Mouse (Mus musculus) kidney, adult 18-20 months (tissue): ENCODE results near the gene Wasf2.

Source experiments
- DNase-seq: peaks from one replicate; pipeline ENCODE4 v3.0.0; 2021

Wasf2 gene

DNA sequence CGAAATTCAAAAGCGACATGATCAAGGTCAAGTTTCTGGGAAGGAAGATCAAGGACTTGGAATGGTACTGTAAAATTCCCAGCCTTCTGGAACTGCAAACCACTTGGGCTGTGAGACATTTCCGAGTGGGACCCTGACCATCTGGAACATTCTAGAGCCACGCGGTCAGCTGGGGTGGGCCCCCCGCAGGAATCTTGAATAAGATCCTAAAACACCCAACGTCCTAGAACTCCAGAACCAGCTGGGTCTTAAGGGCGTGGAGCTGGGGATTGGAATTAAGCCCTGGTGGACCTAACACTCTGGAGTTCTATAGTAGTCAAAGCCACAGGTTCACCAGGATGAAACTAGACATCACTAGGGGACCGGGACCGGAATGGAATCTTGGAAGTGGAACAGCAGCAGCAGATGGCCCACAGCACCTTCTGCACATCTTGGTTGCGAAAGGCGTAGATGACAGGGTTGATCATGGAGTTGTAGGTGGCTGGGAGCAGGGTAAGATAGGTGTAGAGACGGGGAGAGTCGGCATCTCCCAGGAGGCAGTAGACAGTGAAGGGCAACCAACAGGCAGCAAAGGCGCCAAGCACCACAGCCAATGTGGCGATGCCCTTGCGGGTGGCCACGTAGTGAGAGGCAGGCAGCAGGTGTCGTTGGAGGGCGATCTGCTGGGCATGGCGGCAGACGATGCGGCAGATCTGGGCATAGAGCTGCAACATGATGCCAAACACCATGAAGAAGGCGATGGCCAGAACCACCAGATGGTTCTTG, 79.9 kb downstream of the Wasf2 start:
- DNase-seq = no peak

- DNase-seq = no peak
Measured at GRCm38 (mm10) chr4:133210788-133211390, 80.6 kb downstream of the Wasf2 start.

DNA sequence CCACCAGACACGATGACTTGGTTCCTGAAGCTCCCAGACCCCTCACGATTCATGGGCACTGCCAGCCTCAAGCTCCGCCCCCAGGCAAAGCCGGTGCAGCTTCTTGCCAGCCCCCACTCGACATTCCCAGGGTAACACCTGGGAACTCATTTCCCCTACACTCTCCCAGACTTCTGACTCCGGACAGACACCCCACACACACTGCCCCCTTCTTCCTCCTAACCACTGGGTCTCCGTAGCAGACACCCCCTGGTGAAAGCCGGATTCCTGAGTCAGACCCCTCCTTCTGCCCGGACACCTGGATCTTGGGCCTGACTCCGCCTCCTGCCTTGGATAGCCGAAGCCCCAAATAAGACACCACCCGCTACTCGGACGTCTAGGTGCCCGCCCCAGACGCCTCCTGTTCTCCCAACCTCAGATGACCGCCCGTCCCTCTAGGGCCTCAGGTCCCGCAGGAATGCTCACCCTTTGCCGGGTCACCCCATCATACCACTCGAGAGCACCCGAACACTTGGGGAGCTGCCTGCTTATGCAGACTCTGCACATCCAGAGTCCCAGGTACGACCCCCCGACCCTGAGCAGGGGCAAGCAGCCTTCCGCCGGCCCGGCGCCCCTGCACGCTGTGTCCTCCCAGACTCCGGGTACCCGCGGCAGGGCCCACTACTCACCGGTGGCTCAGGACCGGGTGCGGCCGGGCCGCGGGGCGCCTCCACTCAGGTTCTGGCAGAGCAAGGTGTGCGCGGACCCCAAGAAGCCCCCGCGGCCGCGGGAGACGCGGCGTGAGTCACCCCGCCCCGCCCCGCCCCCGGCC, 81.7 kb downstream of the Wasf2 start, which contains the start of the genes Cd164l2 and Gpr3:
Gene Cd164l2, plus strand, starts transcription at position 381 of the 811 bp plus-strand sequence.
Gene Gpr3, minus strand, starts transcription at position 786 of the 811 bp plus-strand sequence.
- DNase-seq = no peak

- DNase-seq = peak; percentile 84
Measured at GRCm38 (mm10) chr4:133212562-133213267, 82.4 kb downstream of the Wasf2 start.

DNA sequence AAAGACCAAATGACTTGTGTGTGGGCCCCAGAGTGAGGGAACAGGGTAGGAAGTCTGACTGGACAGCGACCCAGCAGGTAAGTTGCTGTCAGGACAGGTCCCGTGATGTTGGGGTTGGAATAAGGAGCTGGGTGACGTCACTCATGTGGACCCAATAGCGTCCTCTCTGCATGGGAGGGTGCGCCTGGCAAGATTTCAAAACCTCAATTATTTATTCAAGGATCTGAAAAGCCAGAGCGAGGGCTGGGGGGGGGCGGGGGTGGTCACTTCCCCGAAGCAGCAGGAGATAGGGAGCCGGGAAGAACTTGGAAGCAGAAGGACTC, 82.9 kb downstream of the Wasf2 start:
- peak; percentile 26 for DNase-seq

GRCm38 (mm10) chr4:133213661-133214060, 83.4 kb downstream of the Wasf2 start:
- DNase-seq = no peak

- peak; percentile 79 for DNase-seq
Measured at GRCm38 (mm10) chr4:133217641-133218040, 87.3 kb downstream of the Wasf2 start.

- DNase-seq = no peak
Measured at GRCm38 (mm10) chr4:133218745-133219144, 88.4 kb downstream of the Wasf2 start.

DNA sequence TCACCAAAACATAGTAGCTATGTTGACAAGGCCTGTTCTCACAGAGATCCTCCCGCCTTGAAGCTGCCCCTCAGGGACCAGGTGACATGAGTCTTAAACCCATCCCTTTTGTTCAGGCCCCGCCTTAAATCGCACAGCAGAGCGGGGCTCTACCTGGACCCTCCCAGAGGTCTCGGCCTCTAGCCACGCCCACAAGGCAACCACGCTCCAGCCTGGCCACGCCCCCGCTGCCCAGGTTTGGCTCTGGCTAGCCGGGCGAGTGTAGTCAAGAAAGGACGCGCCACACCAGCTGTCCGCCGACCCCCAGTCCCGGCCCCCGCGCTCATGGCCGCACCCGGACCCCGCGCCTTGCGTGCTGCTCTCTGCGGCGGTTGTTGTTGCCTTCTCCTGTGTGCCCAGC, 90.4 kb downstream of the Wasf2 start:
- DNase-seq = peak; percentile 82

GRCm38 (mm10) chr4:133221701-133222100, 91.4 kb downstream of the Wasf2 start:
- DNase-seq = no peak

GRCm38 (mm10) chr4:133223875-133224274, 93.6 kb downstream of the Wasf2 start:
- no peak for DNase-seq

DNA sequence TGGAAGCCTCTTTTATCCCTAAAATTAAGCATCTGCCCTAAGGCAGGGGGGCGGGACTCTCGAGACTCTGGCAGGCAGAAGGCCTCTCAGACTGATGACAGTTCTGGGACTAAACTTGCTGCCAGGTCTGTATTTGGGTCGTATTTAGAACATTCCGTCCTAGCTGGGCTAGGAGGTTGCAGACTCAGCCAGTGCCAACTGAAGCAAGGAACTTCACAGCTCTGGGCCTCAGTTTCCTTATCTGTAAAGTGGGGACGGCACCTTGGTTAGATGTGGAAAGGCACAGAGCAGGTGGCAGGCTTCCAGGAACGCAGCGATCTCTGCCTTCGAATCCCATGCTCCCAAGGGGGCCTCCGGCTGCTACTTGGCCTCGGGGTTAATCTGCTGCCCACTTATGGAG, 95.8 kb downstream of the Wasf2 start:
- DNase-seq = no peak

GRCm38 (mm10) chr4:133227636-133228035, 97.3 kb downstream of the Wasf2 start:
- no peak for DNase-seq

- no peak for DNase-seq
Measured at GRCm38 (mm10) chr4:133229582-133229981, 99.3 kb downstream of the Wasf2 start.

GRCm38 (mm10) chr4:133233285-133233976, 103.1 kb downstream of the Wasf2 start:
- DNase-seq = peak; percentile 68

- no peak for DNase-seq
Measured at GRCm38 (mm10) chr4:133234771-133235170, 104.5 kb downstream of the Wasf2 start.

GRCm38 (mm10) chr4:133235415-133235814, 105.1 kb downstream of the Wasf2 start:
- DNase-seq = no peak

- no peak for DNase-seq
Measured at GRCm38 (mm10) chr4:133237911-133238310, 107.6 kb downstream of the Wasf2 start.

DNA sequence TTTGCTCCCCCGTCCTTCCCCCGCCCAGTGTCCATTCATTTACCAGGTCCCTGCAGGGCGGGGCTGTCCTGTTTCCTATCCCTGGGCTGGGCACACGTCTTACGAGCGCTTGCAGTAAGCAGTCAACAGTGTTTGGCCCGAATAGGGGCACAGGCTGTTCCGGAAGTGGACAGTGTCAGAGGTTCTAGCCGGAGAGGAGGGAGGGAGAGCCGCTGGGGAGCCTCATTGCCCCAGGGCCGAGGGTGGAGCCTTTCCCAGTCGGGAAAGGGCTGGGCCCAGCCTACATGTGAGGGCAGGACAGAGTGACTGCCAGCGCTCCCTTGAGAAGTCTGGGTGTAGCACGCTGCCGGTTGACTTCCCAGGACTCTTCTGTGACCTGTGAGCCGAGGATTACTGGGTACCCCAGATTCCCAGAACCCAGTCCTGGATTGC, 110.2 kb downstream of the Wasf2 start, which contains the start of gene Map3k6:
Gene Map3k6, plus strand, starts transcription at position 329 of the 432 bp plus-strand sequence.
- DNase-seq = peak; percentile 84

GRCm38 (mm10) chr4:133240934-133241908, 110.9 kb downstream of the Wasf2 start:
- DNase-seq = peak; percentile 93

- DNase-seq = no peak
Measured at GRCm38 (mm10) chr4:133241910-133242309, 111.6 kb downstream of the Wasf2 start.
